Mouse (Mus musculus): ENCODE data around the gene Atp2b2. TPM values are rescaled to one million over a fixed set of nuclear protein-coding genes. Genes with fewer than 3 reads are reported as not detected.

Gene Atp2b2
- total and polyA plus RNA-seq, 3 experiments: 0.04 TPM; not detected in 2

- TF ChIP-seq MEF2A (IDR thresholded peaks at IDR 0.05; ENCODE audit: extremely low read depth, insufficient replicate concordance, low read depth, low read length, poor library complexity, severe bottlenecking): no peak
- no peak for TF ChIP-seq TBP (IDR thresholded peaks at IDR 0.05; ENCODE audit: low read depth, low read length)
- no peak for TF ChIP-seq NELFE (IDR thresholded peaks at IDR 0.05; ENCODE audit: low read depth, low read length)
- TF ChIP-seq SMC3 (IDR thresholded peaks at IDR 0.05; ENCODE audit: low read depth, low read length): no peak
- TF ChIP-seq MYC (IDR thresholded peaks at IDR 0.05; ENCODE audit: low read depth, low read length): no peak
- TF ChIP-seq ZNF384 (IDR thresholded peaks at IDR 0.05; ENCODE audit: low read depth, low read length): no peak
- TF ChIP-seq E2F4 (IDR thresholded peaks at IDR 0.05; ENCODE audit: borderline replicate concordance, low read depth, low read length): no peak
- no peak for TF ChIP-seq UBTF (IDR thresholded peaks at IDR 0.05; ENCODE audit: borderline replicate concordance, insufficient read depth, low read depth, low read length)
- no peak for TF ChIP-seq MXI1 (IDR thresholded peaks at IDR 0.05; ENCODE audit: low read depth, low read length)
- TF ChIP-seq CHD2 (IDR thresholded peaks at IDR 0.05; ENCODE audit: low read length): no peak
- TF ChIP-seq JUND (IDR thresholded peaks at IDR 0.05; ENCODE audit: low read depth, low read length): no peak
- no peak for TF ChIP-seq EP300 (IDR thresholded peaks at IDR 0.05; ENCODE audit: low read depth in 1 of 2, low read length in 2 of 2)
- TF ChIP-seq MAZ (IDR thresholded peaks at IDR 0.05; ENCODE audit: low read depth, low read length): no peak
- TF ChIP-seq GATA1 (IDR thresholded peaks at IDR 0.05; ENCODE audit: low read depth, low read length): no peak
- TF ChIP-seq USF2 (IDR thresholded peaks at IDR 0.05; ENCODE audit: borderline replicate concordance in 1 of 2, insufficient read depth in 1 of 2, low read depth in 1 of 2, low read length in 2 of 2): no peak
- no peak for TF ChIP-seq RAD21 (IDR thresholded peaks at IDR 0.05; ENCODE audit: low read depth, low read length)
- no peak for TF ChIP-seq MYB (IDR thresholded peaks at IDR 0.05; ENCODE audit: low read depth, low read length)
- TF ChIP-seq BHLHE40 (IDR thresholded peaks at IDR 0.05; ENCODE audit: borderline replicate concordance, low read depth, low read length): no peak
- TF ChIP-seq CTCF (IDR thresholded peaks at IDR 0.05 in 2 of 3, conservative IDR thresholded peaks at IDR 0.05 in 1 of 3; ENCODE audit: control insufficient read depth in 1 of 3, insufficient read depth in 1 of 3, low read depth in 2 of 3, low read length in 3 of 3, poor library complexity in 1 of 3, severe bottlenecking in 1 of 3): no peak
- TF ChIP-seq GABPA (IDR thresholded peaks at IDR 0.05; ENCODE audit: low read depth, low read length): no peak
- H3K9me3 ChIP-seq (replicated peaks; ENCODE audit: insufficient read depth, low read length): no peaks in the 10 kb centered on the region
- no peaks in the 10 kb centered on the region for H3K36me3 ChIP-seq (ENCODE audit: control insufficient read depth in 1 of 2, insufficient read depth in 2 of 2, low read length in 2 of 2)
- H3K4me1 ChIP-seq (ENCODE audit: control insufficient read depth in 1 of 2, insufficient read depth in 2 of 2, low read length in 2 of 2): no peaks in the 10 kb centered on the region
- H3K27me3 ChIP-seq (ENCODE audit: control insufficient read depth in 1 of 2, insufficient read depth in 2 of 2, low read length in 2 of 2): no peaks in the 10 kb centered on the region
- no peak overlapping the region for H3K27ac ChIP-seq (ENCODE audit: control insufficient read depth, low read depth, low read length)
- H3K4me3 ChIP-seq (ENCODE audit: control insufficient read depth in 1 of 2, insufficient read depth in 1 of 2, low read depth in 2 of 2, low read length in 2 of 2): no peak overlapping the region
- no peak overlapping the region for H3K9ac ChIP-seq (ENCODE audit: control insufficient read depth, low read depth, low read length, poor library complexity, severe bottlenecking)
- no peaks in the 10 kb centered on the region for H3K79me2 ChIP-seq (ENCODE audit: control insufficient read depth, insufficient read depth, low read length, poor library complexity)
- DNase-seq (ENCODE audit: low read depth, low spot score): no peak
Observed at GRCm38 (mm10) chr6:113939442-113939841, 103.0 kb downstream of the Atp2b2 start.

DNA sequence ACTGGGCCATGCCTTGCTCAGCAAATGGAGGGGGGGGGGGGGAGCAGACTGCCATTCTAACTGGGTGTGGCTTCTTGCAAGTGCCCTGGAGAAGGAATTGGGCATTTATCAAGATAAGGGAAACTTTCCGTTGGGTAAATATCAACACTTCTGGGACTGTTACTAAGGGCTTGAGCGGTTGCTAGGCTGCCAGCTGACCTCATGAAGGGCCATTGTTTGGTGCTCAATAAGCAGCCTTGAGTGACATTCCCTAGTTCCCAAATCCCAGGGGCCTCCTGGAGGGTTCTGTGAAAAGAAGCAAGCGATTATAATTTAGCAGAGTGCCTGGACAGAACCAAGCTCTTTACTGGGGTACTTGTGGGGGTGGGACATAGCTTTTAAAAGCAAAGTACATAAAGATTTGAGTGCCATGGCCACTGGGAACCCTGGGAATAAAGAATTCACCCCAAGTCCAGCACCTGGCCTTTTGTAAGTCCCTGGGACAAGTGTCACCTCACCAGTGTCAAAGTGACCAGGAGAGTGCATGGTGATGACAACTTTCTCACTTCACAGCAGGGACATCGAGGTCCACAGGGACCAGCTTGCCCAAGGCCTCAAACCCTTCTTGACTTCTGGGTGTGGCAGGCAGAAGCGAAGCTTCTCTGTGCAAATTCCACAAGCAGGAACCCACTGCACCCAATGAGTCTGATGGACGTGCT lies 105.5 kb downstream of the Atp2b2 start:
- H3K4me3 ChIP-seq (ENCODE audit: control insufficient read depth in 1 of 2, insufficient read depth in 1 of 2, low read depth in 2 of 2, low read length in 2 of 2): no peak overlapping the region
- no peaks in the 10 kb centered on the region for H3K79me2 ChIP-seq (ENCODE audit: control insufficient read depth, insufficient read depth, low read length, poor library complexity)
- TF ChIP-seq ELF1 (IDR thresholded peaks at IDR 0.05; ENCODE audit: low read depth, low read length): no peak
- no peak for TF ChIP-seq USF1 (IDR thresholded peaks at IDR 0.05; ENCODE audit: low read depth, low read length)
- no peak for TF ChIP-seq NELFE (IDR thresholded peaks at IDR 0.05; ENCODE audit: low read depth, low read length)
- TF ChIP-seq E2F4 (IDR thresholded peaks at IDR 0.05; ENCODE audit: borderline replicate concordance, low read depth, low read length): no peak
- no peak for TF ChIP-seq CHD2 (IDR thresholded peaks at IDR 0.05; ENCODE audit: low read length)
- no peak for TF ChIP-seq GABPA (IDR thresholded peaks at IDR 0.05; ENCODE audit: low read depth, low read length)
- TF ChIP-seq POLR2A (IDR thresholded peaks at IDR 0.05; ENCODE audit: control insufficient read depth in 1 of 2, insufficient read depth in 1 of 2, low read depth in 1 of 2, low read length in 2 of 2, poor library complexity in 1 of 2): no peak
- TF ChIP-seq POLR2AphosphoS5 (IDR thresholded peaks at IDR 0.05; ENCODE audit: borderline replicate concordance, low read depth, low read length): no peak
- no peaks in the 10 kb centered on the region for H3K4me1 ChIP-seq (ENCODE audit: control insufficient read depth in 1 of 2, insufficient read depth in 2 of 2, low read length in 2 of 2)
- H3K9ac ChIP-seq (ENCODE audit: control insufficient read depth, low read depth, low read length, poor library complexity, severe bottlenecking): no peak overlapping the region
- H3K36me3 ChIP-seq (ENCODE audit: control insufficient read depth in 1 of 2, insufficient read depth in 2 of 2, low read length in 2 of 2): no peaks in the 10 kb centered on the region
- H3K27me3 ChIP-seq (ENCODE audit: control insufficient read depth in 1 of 2, insufficient read depth in 2 of 2, low read length in 2 of 2): no peaks in the 10 kb centered on the region
- DNase-seq (ENCODE audit: low read depth, low spot score): no peak
- H3K27ac ChIP-seq (ENCODE audit: control insufficient read depth, low read depth, low read length): no peak overlapping the region
- no peaks in the 10 kb centered on the region for H3K9me3 ChIP-seq (replicated peaks; ENCODE audit: insufficient read depth, low read length)

Data from MEL (cell line).